Mouse (Mus musculus) cerebellum, adult 9-11 months (tissue): Measurements from ENCODE around the gene Kcnma1.

Experiments
- DNase-seq: peaks from one replicate; pipeline ENCODE4 v3.0.0; 2022

Kcnma1 gene

DNA sequence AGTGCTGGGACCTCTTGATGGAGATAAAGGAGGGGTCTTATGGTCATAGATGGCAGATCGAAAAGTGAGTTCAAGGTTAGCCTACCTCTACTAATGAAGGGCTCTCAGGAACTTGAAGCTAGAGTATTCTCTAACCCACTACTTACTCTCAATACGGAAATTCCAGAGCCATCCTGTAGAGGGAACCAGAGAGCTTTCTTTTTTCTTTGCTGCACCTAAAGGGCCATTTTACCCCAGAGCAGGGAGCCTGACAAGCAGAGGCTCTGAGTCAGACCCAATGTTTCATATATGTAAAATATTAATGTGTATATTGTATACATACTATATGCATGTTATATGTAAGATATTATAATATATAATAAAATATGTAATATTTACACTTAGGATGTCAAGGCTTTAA is 431.1 kb downstream of the Kcnma1 start:
- peak; percentile 21 for DNase-seq

DNA sequence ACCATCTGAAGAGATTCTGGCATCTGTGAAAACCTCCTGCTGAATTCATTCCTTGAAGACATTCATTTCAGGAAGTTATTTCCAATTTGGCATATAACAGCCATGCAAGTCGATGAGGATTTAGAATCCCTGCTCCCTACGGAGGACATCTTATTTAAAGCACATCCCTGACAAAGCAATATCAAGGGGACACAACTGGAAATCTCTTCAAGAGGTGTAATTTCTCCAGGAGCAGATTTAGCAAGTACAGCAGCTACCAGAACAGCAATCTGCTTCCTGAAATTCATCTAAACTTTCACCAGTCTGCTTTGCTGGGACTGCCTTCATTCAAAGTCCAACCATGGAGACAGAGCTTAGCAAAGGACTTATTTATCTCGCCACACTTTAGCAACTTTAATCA is 433.0 kb downstream of the Kcnma1 start:
- no peak for DNase-seq

DNA sequence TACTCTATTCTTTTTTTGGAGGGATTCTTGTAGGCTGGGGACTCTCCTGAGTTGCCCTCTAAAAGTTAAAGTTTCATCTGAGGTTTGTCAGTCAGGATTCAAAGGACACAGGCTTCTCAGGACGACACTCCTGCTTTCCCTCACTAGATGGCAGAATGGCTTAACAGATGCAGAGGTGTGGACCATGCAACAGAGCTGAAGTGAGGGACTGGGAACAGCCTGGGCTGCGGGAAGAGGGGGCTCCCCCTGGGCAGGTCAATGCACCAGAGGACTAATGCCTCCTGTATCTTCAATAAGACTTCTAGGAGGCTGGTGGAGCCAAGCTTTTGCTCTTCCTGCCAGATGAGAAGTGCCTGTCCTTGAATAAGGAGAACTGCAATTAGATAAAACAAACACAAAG is 438.3 kb downstream of the Kcnma1 start:
- DNase-seq = no peak

DNA sequence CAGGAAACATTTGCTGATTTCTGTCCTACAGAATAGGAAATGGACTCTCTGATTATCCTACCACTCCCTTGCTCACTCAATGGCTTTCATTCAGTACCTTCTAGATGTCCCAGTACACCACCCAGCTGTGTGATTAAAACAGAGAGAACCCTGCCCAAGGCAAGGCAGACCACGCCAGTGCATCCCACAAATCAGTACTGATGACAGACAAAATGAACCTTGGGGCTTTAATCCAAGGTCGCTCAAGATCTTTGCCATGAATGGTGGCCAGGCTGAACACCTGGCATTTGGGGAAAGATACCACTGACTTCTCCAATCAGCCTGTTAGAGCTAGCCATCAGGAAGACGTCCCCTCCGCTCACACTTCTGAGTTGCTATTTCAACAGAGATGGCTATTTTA is 440.2 kb downstream of the Kcnma1 start:
- DNase-seq = no peak

DNA sequence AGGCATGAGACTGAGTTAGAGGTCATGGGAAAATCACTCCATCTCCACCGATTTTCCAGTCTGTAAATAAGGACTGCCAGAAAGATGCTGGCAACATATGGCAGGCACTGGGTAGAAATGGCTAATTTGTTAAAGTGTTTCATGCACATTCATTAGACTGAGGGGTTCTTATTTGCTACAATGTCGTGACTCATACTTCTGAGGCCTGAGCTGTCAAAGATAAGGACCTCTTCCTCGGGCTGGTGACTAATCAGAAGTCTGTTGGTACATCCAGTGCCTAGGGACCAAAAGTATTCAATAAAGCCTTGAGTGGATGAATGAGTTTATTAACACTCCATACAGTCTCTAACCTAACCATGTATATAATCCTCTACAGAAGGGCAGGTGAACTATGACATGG is 440.9 kb downstream of the Kcnma1 start:
- DNase-seq = no peak

DNA sequence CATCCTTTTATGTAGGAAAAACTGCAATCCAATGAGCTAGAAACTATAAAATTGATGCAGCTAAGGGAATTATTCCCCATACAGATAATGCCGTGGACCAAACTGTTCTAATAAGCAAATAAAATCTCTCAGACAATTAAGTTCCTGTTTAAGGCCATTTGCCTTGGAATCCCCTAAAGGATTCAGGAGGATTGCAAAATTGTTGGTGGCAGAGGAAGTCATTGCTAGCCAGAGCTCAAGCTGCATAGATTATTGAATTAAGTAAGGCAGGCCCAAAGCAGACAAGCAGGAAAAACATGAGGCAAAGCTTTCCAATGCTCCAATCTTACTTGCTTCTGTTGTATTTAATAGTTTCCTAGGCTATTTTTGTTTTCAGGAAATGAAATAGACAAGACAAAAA is 441.5 kb downstream of the Kcnma1 start:
- DNase-seq = no peak

DNA sequence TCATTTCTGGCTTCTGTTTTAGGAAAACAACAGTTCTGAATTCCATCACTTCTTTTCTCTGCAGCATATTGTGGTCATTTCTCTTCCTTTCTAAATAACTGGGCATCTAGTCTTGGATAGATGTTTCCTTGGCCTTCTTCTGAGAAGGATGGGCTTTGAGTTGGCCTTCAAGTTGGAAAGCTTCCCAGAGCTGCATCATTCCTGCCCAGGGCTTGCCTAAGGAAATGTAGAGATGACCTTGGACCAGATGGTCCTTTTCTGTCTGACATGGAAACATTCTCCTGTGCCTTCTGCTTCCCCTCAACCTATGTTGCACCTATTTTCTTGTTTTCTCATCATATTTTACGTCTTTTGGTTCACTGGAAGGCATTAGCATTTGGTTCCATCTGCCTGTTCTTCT is 444.0 kb downstream of the Kcnma1 start:
- DNase-seq = peak; percentile 21

DNA sequence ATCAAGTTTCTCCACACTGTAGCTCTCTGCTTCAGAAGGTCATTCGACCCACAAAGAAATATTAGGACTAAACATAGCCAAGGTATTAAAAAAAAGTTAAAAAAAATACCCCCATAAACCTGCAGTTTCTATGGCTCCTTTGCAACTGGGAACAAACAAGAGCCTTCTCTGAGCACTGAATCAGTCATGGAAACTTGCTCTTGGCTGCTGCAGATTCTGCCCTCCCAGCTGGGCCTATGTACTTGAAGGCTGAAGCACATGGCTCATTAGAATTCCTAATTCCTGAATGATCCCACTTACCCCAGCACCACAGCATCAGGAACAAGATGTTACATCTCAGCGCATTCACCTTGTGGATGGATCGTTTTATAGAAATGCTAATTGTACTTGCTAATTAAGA is 448.4 kb downstream of the Kcnma1 start:
- DNase-seq = no peak

DNA sequence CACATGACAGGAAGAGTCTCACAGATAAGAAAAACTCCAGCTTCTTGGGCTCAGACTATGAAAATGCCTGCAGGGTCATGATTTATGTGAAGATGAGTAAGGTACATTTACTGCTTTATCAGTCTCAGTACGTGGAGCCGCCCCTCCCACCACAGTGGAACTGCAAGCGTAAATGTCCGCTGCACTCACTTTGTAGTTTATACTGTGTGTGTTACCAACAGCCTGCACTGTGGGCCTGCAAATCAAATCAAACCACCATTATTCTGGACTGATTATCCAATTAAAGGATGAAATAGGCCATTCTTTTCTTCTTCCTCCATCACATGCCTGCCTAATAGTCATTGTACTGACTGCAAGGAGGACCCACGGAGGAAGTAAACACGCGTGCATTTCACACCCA is 449.8 kb downstream of the Kcnma1 start:
- DNase-seq = no peak

DNA sequence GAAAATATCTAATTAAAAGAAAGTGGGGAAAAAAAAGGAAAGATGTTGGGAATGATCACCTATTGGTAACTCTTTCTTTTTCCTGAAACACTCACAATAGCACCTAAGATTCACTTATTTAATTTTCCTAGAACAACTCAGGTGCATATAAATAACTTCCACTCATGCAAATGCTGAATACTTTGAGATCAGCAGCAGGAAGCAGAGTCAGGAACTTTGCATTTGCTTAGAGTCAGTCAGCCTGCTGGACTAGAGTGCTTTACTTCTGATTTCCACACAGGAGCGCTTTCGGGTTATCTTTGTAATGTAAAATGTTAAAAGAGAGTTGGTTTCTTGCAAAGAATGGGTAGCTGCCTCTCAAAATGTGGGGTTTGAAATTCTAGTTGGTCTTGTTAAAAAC is 451.1 kb downstream of the Kcnma1 start:
- no peak for DNase-seq

DNA sequence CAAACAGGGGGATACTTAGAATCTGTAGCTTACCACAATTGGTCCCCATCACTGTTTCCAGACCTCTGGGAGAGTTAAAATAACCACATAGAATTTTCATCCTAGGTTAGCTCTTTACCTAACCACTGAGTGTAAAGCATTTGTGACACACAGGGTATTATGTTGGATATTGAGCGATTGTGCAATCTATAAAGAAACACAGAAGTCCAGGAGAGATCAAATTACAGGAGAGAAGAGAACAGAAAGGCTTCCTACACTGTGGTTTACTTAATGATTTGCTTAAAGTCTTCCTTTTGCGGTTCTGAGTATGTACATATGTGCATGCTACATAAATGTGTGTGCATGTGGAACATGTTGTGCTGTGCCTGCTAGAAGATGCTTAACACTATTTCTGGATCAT is 458.6 kb downstream of the Kcnma1 start:
- DNase-seq = no peak

DNA sequence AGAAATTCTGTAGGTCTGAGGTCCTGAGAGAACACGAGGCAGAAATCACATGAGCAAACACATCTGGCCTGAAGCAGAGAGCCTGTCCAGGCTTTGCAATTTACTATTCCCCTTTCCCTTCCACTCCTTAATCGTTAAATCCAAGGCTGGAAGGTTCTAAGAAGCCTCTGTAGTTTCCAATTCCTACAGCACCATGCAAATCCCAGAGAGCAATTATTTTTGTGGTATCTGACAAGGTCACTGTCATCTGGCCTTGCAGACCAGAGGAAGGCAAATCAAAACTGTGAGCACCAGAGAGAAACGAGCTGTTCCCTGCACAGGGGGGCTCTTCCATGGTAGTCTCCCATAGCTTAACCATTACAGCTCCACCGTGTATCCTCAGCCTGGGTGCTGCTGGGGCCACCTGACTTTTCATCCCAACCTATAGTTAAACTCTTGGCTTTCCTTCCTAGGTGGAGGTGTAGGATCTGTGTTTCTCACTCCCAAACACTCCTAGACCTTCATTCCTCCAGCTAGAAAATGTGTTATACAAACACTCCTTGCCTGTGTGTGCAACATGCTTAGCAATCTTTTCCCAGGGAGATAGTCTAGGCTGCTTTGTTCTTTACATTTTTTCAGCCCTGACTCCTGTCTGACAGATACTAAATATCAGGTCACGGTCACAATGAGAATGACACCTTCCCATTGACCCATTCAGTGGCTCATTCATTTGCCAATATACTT is 461.9 kb downstream of the Kcnma1 start:
- no peak for DNase-seq

DNA sequence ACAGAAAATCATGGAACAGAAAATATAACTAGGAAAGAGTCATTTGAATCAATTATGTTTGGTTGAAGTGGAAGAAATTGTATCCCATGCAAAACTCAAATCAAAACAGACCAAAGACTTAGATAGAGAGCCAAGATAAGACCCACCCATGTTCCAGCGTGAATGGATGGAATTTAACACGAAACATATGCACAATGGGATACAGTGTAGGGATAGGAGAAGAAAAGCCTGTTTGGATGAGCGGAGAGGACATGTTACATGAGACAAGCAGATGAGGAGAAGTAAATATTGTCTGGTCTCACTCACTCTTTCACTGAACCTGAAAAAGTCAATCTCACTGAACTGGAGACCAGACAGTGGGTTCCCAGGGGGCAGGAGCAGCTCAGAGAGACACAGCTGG is 463.8 kb downstream of the Kcnma1 start:
- DNase-seq = no peak

DNA sequence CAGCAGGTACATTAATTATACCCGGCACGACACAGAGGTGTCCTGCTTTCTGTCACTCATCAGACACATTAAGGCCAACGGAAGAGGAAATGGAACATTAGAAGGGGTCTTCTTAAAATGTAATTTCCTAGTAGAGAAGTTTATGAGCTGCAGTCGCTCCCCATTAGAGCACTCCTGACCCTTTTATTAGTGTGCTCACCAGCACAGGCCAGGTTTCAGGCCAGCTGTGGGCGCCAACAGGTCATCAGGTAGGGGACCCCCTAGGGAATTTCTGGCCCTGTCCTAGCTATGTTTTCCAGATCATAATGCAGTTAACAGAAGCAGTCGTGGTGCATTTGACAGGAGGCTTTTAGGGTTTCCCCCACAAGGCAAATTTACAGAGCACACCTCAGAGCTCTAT is 472.2 kb downstream of the Kcnma1 start:
- no peak for DNase-seq

DNA sequence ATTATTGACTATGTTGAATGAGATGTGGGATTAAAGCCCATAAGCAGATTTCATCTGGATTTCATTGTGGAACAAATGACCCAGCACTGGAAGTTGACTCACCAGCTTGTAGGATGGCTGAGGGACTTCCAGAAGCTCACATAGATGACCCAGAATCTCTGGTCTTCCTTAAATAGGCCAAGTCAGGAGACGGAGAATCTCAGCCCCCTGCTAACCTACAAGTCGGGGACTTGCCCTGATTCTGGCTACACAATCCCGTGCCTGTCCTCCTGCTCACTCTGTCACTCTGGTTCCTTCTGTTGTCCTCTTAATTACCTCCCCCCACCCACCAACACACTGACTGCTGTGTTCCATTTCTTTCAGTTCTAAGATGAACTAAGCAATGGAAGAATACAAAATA is 474.7 kb downstream of the Kcnma1 start:
- DNase-seq = no peak

DNA sequence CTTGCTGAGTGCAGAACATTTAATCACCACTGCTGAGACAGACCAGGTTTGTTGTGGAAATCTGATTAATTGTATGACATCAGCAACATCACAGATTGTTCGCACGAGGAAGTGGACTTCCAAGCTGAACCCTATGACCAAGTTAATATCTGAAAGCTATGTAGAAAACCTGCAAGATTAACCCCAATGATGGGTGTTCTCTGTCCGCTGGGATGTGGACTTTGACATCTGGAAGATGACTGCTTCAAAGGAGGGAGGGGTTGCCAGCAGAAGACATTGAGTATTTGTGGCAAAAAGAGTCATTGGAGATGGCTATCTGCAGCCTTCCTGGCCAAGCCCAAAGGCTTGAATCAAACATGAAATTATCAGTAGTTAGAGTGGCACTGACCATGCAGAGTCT is 480.9 kb downstream of the Kcnma1 start:
- DNase-seq = no peak

DNA sequence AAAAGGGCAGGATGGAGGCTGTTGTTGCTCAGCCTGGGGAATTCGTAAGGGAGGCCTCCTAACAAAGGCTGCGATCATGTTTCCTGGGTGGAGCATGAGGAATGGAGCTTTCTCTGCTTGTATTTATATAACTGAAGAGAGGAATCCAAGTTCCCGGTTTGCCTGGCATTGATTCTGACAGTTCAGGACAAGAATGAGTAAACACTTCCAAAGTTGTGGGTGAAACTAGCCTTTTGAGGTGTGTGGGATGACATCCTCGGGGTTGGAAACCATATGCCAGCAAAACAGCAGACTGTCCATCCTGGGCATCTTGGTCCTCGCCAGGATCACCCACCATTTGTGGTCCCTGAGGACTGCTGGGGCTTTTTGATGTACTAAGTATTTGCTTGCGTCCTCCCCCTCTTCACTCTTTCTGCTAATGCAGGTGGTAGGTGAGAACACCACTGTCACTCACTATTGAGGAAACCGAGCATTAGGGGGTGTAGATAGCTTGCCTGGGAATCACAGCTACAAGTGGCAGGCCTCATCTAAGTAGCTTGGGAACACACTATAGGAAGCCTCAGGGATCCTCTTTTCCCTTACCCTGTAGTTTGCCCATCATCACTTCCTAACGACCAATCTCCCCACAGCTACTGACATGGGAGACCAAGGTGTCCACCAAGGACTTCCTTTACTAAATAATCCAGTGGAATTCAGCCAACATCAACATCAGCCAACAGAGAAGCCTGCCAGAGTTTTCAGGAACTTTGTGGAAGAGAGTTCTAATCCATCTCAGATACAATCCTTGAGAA is 482.4 kb downstream of the Kcnma1 start:
- DNase-seq = no peak

DNA sequence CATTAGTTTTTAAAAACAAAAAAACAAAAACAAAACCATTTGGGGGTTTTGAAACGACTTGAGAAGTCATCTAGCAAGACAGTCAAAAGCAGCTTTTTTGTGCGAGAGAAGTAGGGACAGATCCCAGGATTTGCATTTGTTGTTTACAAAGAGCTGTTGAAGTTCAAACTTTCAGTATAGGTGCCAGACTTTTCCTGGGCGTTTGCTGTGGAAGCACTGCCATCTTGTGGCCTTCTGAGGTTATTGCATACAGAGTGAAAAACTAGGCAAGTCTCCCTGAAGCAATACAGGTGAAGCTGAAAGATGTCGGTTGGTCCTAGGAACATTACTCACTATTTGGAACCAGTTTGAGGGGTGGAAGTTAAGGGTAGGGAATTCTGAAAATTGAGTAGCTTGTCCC is 484.6 kb downstream of the Kcnma1 start:
- peak; percentile 19 for DNase-seq

DNA sequence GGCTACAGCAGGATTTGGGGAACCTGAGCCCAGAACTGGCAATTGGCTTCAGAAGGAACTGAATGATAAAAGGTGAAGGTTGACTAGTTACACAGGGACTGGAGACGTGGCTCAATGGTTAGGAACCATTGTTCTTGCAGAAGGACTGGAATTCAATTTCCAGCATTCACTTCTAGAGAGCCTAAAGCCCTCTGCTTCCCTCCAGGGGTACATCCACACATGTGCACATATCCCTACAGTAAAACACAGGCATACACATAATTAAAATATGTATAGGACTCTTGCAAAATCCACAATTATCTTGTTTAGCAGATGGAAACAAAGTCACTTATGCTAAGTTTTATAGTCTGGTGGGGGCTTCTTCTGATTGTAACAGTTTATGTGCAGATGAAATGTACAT is 485.1 kb downstream of the Kcnma1 start:
- no peak for DNase-seq

DNA sequence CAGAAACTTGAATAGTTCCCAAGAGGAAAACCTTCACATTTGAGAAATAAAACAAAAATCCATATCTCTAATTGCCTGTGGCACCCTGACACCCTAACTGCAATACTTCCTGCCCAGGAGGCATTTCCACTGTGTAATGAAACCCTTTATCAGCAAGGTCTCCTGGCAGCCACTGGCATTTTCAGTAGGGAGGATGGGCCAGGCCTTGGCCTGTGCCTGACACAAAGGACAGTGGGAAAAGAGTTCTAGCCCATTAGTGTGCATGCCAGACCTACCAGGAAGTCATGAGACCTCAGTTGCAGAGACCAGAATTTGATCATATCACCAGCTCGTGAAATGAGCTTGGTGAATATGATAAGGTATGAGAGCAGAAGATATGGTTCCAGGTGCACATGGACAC is 488.4 kb downstream of the Kcnma1 start:
- DNase-seq = no peak

DNA sequence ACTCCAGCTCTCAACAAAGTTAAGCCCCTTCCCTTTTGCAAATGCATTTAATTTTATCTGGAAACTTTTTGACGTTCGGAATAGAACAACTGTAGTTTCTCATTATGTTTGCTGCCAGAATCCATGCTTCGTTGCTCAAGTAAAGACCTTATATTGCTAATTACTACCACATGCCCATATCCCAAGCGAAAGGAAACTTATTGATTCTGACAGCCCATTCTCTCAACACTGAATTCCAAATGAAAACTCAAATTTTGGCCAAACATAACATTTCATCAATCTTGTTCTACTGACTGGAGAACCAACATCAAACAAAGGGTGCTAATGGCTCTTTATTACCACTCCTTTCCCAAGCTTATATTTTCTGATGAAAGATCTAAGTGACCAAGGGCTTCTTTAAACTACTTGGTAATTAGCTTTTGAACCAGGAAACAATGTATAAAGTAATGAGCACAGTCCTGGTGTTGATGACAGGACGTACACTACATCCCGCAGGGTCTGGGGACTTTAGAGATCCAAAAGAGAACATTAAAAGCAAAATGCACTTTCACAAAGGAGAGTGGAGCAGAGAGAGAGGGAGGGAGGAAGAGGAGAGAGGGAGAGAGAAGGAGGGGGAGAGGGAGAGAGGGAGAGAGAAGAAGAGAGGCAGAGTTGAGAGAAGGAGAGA is 490.3 kb downstream of the Kcnma1 start:
- DNase-seq = no peak

DNA sequence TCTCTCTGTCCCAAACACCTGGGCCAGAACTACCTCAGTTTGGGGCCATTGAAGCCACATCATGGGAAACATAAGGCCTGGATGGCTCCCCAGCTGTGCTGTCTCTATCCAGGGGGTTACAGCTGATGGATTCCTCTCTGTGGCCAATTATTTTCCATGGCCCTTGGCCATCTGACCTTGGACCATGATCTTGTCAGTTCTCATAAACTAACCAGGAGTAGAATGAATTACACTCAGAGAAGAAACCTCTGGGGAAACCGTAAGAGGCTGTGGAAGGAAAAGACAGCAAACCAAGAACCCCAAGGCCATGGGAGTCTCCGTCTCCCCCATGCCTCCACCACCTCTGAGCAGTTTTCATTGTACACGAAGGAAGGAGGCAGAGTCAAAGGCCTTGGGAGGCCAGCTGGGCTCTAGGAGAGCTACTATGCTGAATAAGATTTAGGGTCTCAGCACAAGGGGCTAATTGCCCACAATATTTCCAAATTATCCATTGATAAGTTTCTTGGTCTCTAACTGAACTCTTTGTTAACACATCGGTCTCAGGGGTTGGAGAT is 491.6 kb downstream of the Kcnma1 start:
- DNase-seq = no peak

DNA sequence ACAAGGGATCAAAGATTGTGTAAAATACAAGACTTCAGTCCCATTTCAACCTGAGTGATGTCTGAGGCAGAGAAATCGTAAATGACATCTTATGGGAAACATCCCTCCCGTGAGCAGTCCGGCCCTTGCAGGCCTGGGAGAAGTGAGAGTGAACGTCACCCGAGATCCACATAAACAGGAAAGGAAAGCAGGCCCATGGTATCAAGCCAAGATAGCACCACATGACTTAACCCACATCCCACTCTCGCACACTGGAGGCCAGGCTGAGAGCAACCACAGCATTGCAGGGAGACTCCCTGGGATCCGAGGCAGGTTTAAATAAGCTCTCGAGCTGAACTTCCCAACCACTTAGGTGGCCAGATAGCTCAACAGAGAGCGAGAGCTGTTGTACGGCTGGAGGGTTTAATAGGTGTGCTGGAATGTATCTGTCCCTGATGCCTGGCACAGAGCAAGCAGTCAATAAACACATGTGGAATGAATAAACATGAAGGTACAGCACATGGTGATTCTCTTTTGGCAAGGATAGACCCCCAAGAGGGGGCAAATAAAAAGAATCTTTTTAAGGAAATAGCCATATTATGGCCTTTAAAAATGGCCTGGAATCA is 493.1 kb downstream of the Kcnma1 start:
- no peak for DNase-seq
